Mouse (Mus musculus) heart, embryonic 12.5 days (tissue): ENCODE data around the gene Col15a1. TPM values are rescaled to one million over a fixed set of nuclear protein-coding genes. Genes with fewer than 3 reads are reported as not detected.
A peak's percentile ranks its signal among the peaks of the same experiment; 100 is the strongest.

Experiments
- ATAC-seq: fragments of 200-750 bp; cut with Nextera tagmentation; 2 replicates; pipeline ENCODE4 v1.8.0; 2017; ENCODE audit warnings: moderate TSS enrichment, moderate library complexity; ENCODE audit not compliant: insufficient number of reproducible peaks, low FRiP score
- H3K27ac ChIP-seq: fragments of 300-500 bp; sonication (generic); 2 replicates; pipeline ENCODE4 v1.5.1; 2016; ENCODE audit warnings: mild to moderate bottlenecking, moderate library complexity; ENCODE audit not compliant: poor library complexity, severe bottlenecking
- H3K27me3 ChIP-seq: fragments of 300-500 bp; sonication (generic); replicated peaks from 2 replicates; pipeline ENCODE4 v1.6.1; 2016; ENCODE audit warnings: mild to moderate bottlenecking, moderate library complexity
- H3K36me3 ChIP-seq: fragments of 300-500 bp; sonication (generic); 2 replicates; pipeline ENCODE4 v1.6.1; 2016; ENCODE audit warnings: mild to moderate bottlenecking, moderate library complexity
- H3K4me1 ChIP-seq: fragments of 300-500 bp; sonication (generic); replicated peaks from 2 replicates; pipeline ENCODE4 v1.6.1; 2016; ENCODE audit warnings: mild to moderate bottlenecking
- H3K4me2 ChIP-seq: fragments of 300-500 bp; sonication (generic); 2 replicates; pipeline ENCODE4 v1.6.1; 2016; ENCODE audit warnings: mild to moderate bottlenecking, moderate library complexity
- H3K4me3 ChIP-seq: fragments of 300-500 bp; sonication (generic); 2 replicates; pipeline ENCODE4 v1.5.1; 2016; ENCODE audit warnings: mild to moderate bottlenecking
- H3K9ac ChIP-seq: fragments of 300-500 bp; sonication (generic); 2 replicates; pipeline ENCODE4 v1.6.1; 2016; ENCODE audit warnings: mild to moderate bottlenecking, moderate library complexity
- H3K9me3 ChIP-seq: fragments of 300-500 bp; sonication (generic); replicated peaks from 2 replicates; pipeline ENCODE4 v1.6.1; 2016; ENCODE audit warnings: mild to moderate bottlenecking, moderate library complexity
- WGBS: fragments of 180-500 bp; shearing (Covaris S2); methylation state at CpG from one replicate; pipeline ENCODE4 v1.1.7; 2016; 5-methylcytosine and 5-hydroxymethylcytosine counted together
- polyA plus RNA-seq: library from polyadenylated mRNA; unstranded; fragments of >200 nt; fragmentation: Nextera tagmentation; extraction: Ambion mirVana; gene quantifications from 2 replicates; pipeline ENCODE4 v1.2.1, GENCODE M21; 2016

The Col15a1 gene
- polyA plus RNA-seq, 1 experiment from 2014 or later, result 2.2 TPM

GRCm38 (mm10) chr4:47245621-47246020 lies 37.7 kb downstream of the Col15a1 start:
- H3K4me3 ChIP-seq, result no peak overlapping the region
- no peaks in the 10 kb centered on the region for H3K27me3 ChIP-seq
- no peak overlapping the region for H3K27ac ChIP-seq
- peaks cover 15% of the 10 kb centered on the region for H3K4me1 ChIP-seq
- WGBS, result 90% methylated on average over 18 of the region's 18 CpGs
- H3K36me3 ChIP-seq, result no peaks in the 10 kb centered on the region
- no peak overlapping the region for H3K4me2 ChIP-seq
- no peaks in the 10 kb centered on the region for H3K9me3 ChIP-seq
- no peak for ATAC-seq
- H3K9ac ChIP-seq, result no peak overlapping the region

GRCm38 (mm10) chr4:47246811-47247210 lies 38.9 kb downstream of the Col15a1 start:
- Histone ChIP-seq H3K36me3 (no peaks in the 10 kb centered on the region), H3K27me3 (no peaks in the 10 kb centered on the region), H3K9ac (no peak overlapping the region), H3K4me3 (no peak overlapping the region), H3K4me2 (no peak overlapping the region), H3K4me1 (peaks cover 24% of the 10 kb centered on the region), H3K27ac (no peak overlapping the region), H3K9me3 (no peaks in the 10 kb centered on the region)
- no peak for ATAC-seq
- WGBS, result 61% methylated on average over 8 of the region's 8 CpGs

- Histone ChIP-seq H3K27me3 (no peaks in the 10 kb centered on the region), H3K4me1 (peaks cover 26% of the 10 kb centered on the region), H3K36me3 (0 out of 2 replicates have a peak, but pooled peaks cover under 1% of the 10 kb centered on the region), H3K27ac (no peak overlapping the region), H3K4me3 (no peak overlapping the region), H3K4me2 (no peak overlapping the region), H3K9ac (no peak overlapping the region), H3K9me3 (peaks cover 2% of the 10 kb centered on the region)
- WGBS, result 69% methylated on average over 6 of the region's 6 CpGs
- no peak for ATAC-seq
Measured at GRCm38 (mm10) chr4:47247574-47247973, 39.6 kb downstream of the Col15a1 start.

GRCm38 (mm10) chr4:47249193-47249592 lies 41.2 kb downstream of the Col15a1 start:
- WGBS, result 85% methylated on average over 6 of the region's 6 CpGs
- no peak overlapping the region for H3K4me3 ChIP-seq
- no peak overlapping the region for H3K4me2 ChIP-seq
- no peak for ATAC-seq
- no peak overlapping the region for H3K9ac ChIP-seq
- H3K27ac ChIP-seq, result no peak overlapping the region
- peaks cover 7% of the 10 kb centered on the region for H3K9me3 ChIP-seq
- H3K36me3 ChIP-seq, result 0 out of 2 replicates have a peak, but pooled peaks cover 3% of the 10 kb centered on the region
- no peaks in the 10 kb centered on the region for H3K27me3 ChIP-seq
- peaks cover 26% of the 10 kb centered on the region for H3K4me1 ChIP-seq

- Histone ChIP-seq H3K36me3 (0 out of 2 replicates have a peak, but pooled peaks cover 3% of the 10 kb centered on the region), H3K4me1 (peaks cover 26% of the 10 kb centered on the region), H3K27ac (no peak overlapping the region), H3K9me3 (peaks cover 7% of the 10 kb centered on the region), H3K27me3 (no peaks in the 10 kb centered on the region), H3K9ac (no peak overlapping the region), H3K4me2 (no peak overlapping the region), H3K4me3 (no peak overlapping the region)
- ATAC-seq, result no peak
- 34% methylated on average over 5 of the region's 5 CpGs for WGBS
Measured at GRCm38 (mm10) chr4:47251069-47251468, 43.1 kb downstream of the Col15a1 start.

GRCm38 (mm10) chr4:47251693-47252435 lies 43.9 kb downstream of the Col15a1 start:
- Histone ChIP-seq H3K9me3 (peaks cover 7% of the 10 kb centered on the region), H3K4me3 (no peak overlapping the region), H3K9ac (no peak overlapping the region), H3K27ac (no peak overlapping the region), H3K4me1 (peaks cover 26% of the 10 kb centered on the region), H3K27me3 (no peaks in the 10 kb centered on the region), H3K36me3 (0 out of 2 replicates have a peak, but pooled peaks cover 3% of the 10 kb centered on the region), H3K4me2 (no peak overlapping the region)
- 74% methylated on average over 11 of the region's 11 CpGs for WGBS
- 0 out of 2 replicates have a peak, but pooled peaks have one; percentile 34 for ATAC-seq

GRCm38 (mm10) chr4:47252627-47253026 lies 44.7 kb downstream of the Col15a1 start:
- Histone ChIP-seq H3K4me1 (peaks cover 22% of the 10 kb centered on the region), H3K4me2 (no peak overlapping the region)
- 91% methylated on average over 3 of the region's 3 CpGs for WGBS

GRCm38 (mm10) chr4:47255641-47256040 lies 47.7 kb downstream of the Col15a1 start:
- Histone ChIP-seq H3K9ac (no peak overlapping the region), H3K4me2 (no peak overlapping the region), H3K36me3 (0 out of 2 replicates have a peak, but pooled peaks cover 3% of the 10 kb centered on the region), H3K4me1 (peaks cover 11% of the 10 kb centered on the region), H3K27ac (no peak overlapping the region), H3K27me3 (no peaks in the 10 kb centered on the region), H3K4me3 (no peak overlapping the region), H3K9me3 (peaks cover 7% of the 10 kb centered on the region)
- 32% methylated on average over 4 of the region's 4 CpGs for WGBS
- 0 out of 2 replicates have a peak, but pooled peaks have one; percentile 51 for ATAC-seq

More at GRCm38 (mm10) chr4:47252627-47253026, 44.7 kb downstream of the Col15a1 start:
- Histone ChIP-seq H3K9ac (no peak overlapping the region), H3K9me3 (peaks cover 7% of the 10 kb centered on the region), H3K36me3 (0 out of 2 replicates have a peak, but pooled peaks cover 3% of the 10 kb centered on the region), H3K27ac (no peak overlapping the region), H3K27me3 (no peaks in the 10 kb centered on the region), H3K4me3 (no peak overlapping the region)
- no peak for ATAC-seq

GRCm38 (mm10) chr4:47258201-47258600 lies 50.2 kb downstream of the Col15a1 start:
- no peaks in the 10 kb centered on the region for H3K9me3 ChIP-seq
- H3K4me1 ChIP-seq, result no peaks in the 10 kb centered on the region
- H3K27me3 ChIP-seq, result no peaks in the 10 kb centered on the region
- H3K4me3 ChIP-seq, result no peak overlapping the region
- no peak overlapping the region for H3K4me2 ChIP-seq
- no peak overlapping the region for H3K27ac ChIP-seq
- H3K9ac ChIP-seq, result no peak overlapping the region
- ATAC-seq, result no peak
- H3K36me3 ChIP-seq, result no peaks in the 10 kb centered on the region
- WGBS, result 66% methylated on average over 3 of the region's 3 CpGs

GRCm38 (mm10) chr4:47261049-47261448 lies 53.1 kb downstream of the Col15a1 start:
- no peaks in the 10 kb centered on the region for H3K27me3 ChIP-seq
- no peaks in the 10 kb centered on the region for H3K36me3 ChIP-seq
- no peak overlapping the region for H3K9ac ChIP-seq
- no peak for ATAC-seq
- H3K4me2 ChIP-seq, result no peak overlapping the region
- no peaks in the 10 kb centered on the region; the same call in 1 of the 2 replicates for H3K4me1 ChIP-seq
- H3K27ac ChIP-seq, result no peak overlapping the region
- H3K4me3 ChIP-seq, result no peak overlapping the region
- WGBS, result 65% methylated on average over 6 of the region's 6 CpGs
- H3K9me3 ChIP-seq, result no peaks in the 10 kb centered on the region

- H3K27ac ChIP-seq, result no peak overlapping the region
- H3K36me3 ChIP-seq, result no peaks in the 10 kb centered on the region
- WGBS, result 60% methylated on average over 5 of the region's 5 CpGs
- no peak for ATAC-seq
- no peaks in the 10 kb centered on the region for H3K9me3 ChIP-seq
- H3K9ac ChIP-seq, result no peak overlapping the region
- H3K4me3 ChIP-seq, result no peak overlapping the region
- no peak overlapping the region for H3K4me2 ChIP-seq
- no peaks in the 10 kb centered on the region for H3K27me3 ChIP-seq
- H3K4me1 ChIP-seq, result no peaks in the 10 kb centered on the region; the same call in 1 of the 2 replicates
Measured at GRCm38 (mm10) chr4:47261919-47262318, 54.0 kb downstream of the Col15a1 start.
